Mouse (Mus musculus): Measurements from ENCODE around the gene Cphx3.
"Not testable (repeated sequence)": the region's sequence is repeated elsewhere in the genome, so short reads cannot be mapped to it uniquely, and the experiment has no call there.

Cphx3 gene

GRCm38 (mm10) chr14:26081997-26082396, at the start of gene Cphx3:
Cphx3 (plus strand) TSS chr14:26082297.
- not testable (repeated sequence) for DNase-seq

- DNase-seq = not testable (repeated sequence)
Measured at GRCm38 (mm10) chr14:26034364-26034763, 47.7 kb upstream of the Cphx3 start.

DNA sequence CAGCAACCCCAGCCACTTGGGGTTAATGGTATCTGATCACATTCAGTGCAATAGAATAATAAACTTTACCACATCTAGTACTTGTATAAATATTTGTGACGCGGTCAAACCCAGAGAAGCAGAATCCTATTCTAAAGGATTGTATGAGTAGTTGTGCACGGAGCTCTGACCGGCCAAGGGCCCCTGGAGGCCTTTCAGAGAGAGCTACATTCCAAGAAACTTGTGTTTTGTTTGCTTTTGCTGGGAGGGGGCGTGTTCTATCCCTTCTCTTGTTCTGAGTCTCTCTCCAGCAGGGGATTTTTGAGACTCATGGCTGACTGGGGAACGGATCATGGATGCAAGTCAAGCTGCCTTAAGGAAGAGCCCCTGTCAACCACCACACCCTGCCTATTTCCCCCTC, 46.7 kb upstream of the Cphx3 start:
- not testable (repeated sequence) for DNase-seq

- DNase-seq = not testable (repeated sequence)
Measured at GRCm38 (mm10) chr14:26042611-26043010, 39.5 kb upstream of the Cphx3 start, which contains the start of gene Gm9780. Gm9780 (minus strand) TSS chr14:26042711.

DNA sequence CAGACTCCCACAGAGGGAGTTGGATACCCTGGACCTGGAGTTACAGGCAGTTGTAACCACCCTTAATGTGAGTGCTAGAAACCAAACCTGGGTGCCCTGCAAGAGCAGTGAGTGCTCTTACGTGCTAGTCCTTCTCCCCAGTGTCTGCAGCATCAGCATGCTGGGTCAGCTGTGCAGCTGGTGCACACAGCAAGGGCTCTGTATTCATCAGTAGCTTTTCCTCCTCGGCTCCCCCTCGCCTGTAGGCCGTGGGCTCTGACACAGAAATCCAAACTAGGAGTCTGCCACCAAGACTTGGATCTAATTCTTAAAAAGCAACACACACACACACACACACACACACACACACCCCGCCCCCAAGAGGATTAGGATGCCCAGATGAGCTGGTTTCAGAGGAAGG, 37.1 kb upstream of the Cphx3 start:
- not testable (repeated sequence) for DNase-seq

DNA sequence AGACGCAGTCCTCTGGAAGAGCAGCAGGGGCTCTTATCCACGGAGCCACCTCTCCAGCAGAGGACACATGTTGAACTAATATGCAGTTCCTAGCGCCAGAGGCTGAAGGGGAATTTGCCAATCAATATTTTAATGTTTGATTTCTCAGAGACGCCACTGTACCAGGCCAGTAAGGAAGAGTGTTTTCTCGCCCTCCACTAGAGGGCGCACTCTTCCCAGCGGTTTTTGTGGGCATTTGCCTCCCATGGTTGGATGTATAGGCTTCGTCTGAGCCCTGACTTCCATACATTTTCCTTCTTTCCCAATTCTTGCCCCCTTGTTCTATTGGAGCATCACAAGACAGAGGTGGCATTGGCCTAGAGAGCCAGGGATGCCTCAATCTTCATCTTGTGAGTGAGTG, 35.1 kb upstream of the Cphx3 start:
- DNase-seq = not testable (repeated sequence)

DNA sequence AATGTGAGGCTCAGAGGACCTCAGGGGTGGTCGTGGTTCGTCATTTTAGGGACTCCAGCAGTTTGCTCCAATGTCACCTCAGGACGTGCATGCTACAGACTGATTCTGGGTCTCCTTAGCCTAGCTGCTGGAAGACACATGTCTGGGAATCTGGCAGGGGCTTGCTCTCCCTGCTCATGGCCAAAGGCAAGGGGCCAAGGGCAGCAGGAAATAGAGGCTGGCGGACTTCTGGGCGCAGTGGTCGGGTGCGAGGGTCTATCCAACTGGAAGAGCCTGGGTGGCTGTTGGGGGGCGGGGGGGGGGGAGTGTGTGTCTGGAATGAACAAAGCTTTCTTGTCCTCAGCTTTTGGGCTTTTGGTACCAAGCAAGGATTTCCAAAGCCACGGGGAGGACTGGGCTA, 33.3 kb upstream of the Cphx3 start:
- DNase-seq = not testable (repeated sequence)

GRCm38 (mm10) chr14:26058184-26058583, 23.9 kb upstream of the Cphx3 start:
- DNase-seq = not testable (repeated sequence)

GRCm38 (mm10) chr14:26059362-26059761, 22.7 kb upstream of the Cphx3 start:
- DNase-seq = not testable (repeated sequence)

- DNase-seq = not testable (repeated sequence)
Measured at GRCm38 (mm10) chr14:26066574-26067324, 15.3 kb upstream of the Cphx3 start.

- not testable (repeated sequence) for DNase-seq
Measured at GRCm38 (mm10) chr14:26067325-26067633, 14.8 kb upstream of the Cphx3 start, which contains the start of gene Tmem254c. Tmem254c (minus strand) TSS chr14:26067355.

DNA sequence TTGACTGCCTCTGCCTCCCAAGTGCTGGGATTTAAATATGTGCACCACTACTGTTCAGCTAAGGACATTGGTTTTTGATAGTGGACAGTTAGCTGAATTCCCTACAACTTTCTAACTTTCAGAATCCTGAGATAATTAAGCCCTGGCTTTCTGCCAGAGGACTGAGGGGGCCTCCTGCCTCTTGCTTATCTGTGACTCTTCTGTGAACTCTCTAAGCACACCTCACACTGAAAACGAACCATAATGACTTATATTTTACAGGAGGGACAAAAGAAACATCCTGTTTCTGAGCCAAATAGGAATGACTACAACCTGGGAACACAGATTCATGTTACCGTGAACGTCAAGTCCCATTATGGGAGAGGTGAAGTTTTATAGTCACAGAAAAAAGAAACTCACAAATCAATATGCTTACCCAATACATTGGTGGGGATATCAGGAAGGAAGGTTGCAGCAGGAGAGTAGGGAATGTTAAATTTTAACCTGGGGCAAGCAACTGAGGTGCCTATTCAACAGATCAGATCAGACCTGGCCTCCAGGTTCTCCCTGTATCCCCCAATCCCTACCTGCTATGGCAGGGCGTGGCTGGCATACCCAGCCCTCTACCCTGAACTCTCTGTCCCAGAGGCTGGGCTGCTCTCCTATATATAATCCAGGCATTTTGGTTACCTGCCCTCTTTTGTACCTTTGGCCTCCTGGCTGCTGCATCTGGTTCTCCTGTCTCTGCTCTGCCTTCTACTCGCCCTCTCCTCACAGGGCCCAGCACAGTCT, 5.3 kb upstream of the Cphx3 start:
- DNase-seq = not testable (repeated sequence)

- not testable (repeated sequence) for DNase-seq
Measured at GRCm38 (mm10) chr14:26081216-26081615, 881 bp upstream of the Cphx3 start, which contains the start of gene Cphx2. Cphx2 (plus strand) TSS chr14:26081516.

GRCm38 (mm10) chr14:26097622-26098021, 15.5 kb downstream of the Cphx3 start:
- DNase-seq = not testable (repeated sequence)

- not testable (repeated sequence) for DNase-seq
Measured at GRCm38 (mm10) chr14:26118150-26118549, 36.1 kb downstream of the Cphx3 start, which contains the start of gene Duxbl2. Duxbl2 (plus strand) TSS chr14:26118349.

GRCm38 (mm10) chr14:26118550-26119000, 36.5 kb downstream of the Cphx3 start:
- not testable (repeated sequence) for DNase-seq

DNA sequence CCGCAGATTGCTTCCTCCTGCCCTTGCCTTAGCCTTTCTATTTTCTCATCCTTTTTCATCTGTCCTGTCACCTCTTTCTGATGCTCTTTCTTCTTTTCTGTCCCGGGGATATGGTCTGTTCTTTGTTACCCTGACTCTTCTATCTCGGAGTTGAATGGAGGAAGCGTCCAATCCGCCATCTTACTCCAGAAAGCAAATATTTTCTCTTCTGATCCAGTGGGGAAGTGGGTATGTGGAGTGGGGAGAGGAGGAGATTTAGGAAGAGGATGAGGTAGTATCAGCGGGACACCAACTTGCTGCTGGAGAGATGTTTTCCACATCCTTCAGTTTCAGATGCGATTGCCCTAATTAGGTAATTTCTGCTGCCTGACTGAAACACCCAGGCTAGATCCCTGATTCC, 37.0 kb downstream of the Cphx3 start:
- DNase-seq = not testable (repeated sequence)

GRCm38 (mm10) chr14:26147095-26147494, 65.0 kb downstream of the Cphx3 start:
- not testable (repeated sequence) for DNase-seq

- DNase-seq = not testable (repeated sequence)
Measured at GRCm38 (mm10) chr14:26156032-26156431, 73.9 kb downstream of the Cphx3 start.

DNA sequence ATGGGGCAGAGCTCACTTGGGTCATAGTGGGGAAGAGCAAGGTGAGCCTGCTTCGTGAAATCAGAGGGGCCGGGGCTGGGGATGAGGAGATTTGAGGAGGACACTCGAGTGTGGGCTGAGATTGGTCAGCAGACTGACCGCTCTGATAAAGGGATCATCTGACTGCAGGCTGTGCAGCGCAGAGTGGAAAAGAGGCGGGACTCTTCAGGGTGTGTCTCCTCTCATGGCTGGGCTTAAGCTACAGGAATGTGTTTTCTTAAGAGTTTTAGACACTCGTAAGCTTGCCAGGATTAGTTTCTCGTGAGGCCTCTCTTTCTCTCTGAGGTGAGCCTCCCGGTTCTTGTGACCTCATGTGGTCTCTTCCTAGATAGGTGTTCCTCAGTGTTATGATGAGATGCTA, 79.1 kb downstream of the Cphx3 start:
- DNase-seq = not testable (repeated sequence)

- DNase-seq = not testable (repeated sequence)
Measured at GRCm38 (mm10) chr14:26162423-26162822, 80.3 kb downstream of the Cphx3 start.

GRCm38 (mm10) chr14:26165266-26165665, 83.2 kb downstream of the Cphx3 start:
- DNase-seq = not testable (repeated sequence)

- DNase-seq = not testable (repeated sequence)
Measured at GRCm38 (mm10) chr14:26173955-26174354, 91.9 kb downstream of the Cphx3 start.
